Mouse (Mus musculus) A20 (cell line): ENCODE results near the gene Strada.
"Not testable (repeated sequence)": the region's sequence is repeated elsewhere in the genome, so short reads cannot be mapped to it uniquely, and the experiment has no call there.

Experiments used
- DNase-seq: peaks from one replicate; pipeline ENCODE4 v3.0.0-alpha.2; 2011; ENCODE audit warnings: low read depth, low spot score

Strada gene

DNA sequence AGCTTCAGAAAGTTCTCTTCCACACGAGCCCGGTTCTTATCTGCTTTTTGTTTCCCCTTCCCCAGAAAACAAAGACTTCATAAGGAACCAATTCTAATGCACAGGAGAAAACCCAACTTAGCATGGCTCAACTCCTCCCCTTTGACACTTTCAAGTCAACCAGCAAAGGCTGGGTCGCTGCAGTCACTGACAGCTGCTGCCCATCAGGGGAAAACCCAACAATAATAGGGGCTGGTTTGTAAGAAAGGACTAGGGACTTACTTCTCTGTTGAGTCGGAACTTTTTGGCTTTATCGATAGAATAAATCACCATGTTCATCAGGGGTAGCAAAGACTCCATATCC, at the start of gene Strada:
Gene Strada (minus strand): TSS at position 46 of the 343 bp plus-strand sequence.
- DNase-seq = peak; percentile 59

- DNase-seq = no peak
Observed at GRCm38 (mm10) chr11:106249326-106249725, 47.4 kb upstream of the Strada start.

DNA sequence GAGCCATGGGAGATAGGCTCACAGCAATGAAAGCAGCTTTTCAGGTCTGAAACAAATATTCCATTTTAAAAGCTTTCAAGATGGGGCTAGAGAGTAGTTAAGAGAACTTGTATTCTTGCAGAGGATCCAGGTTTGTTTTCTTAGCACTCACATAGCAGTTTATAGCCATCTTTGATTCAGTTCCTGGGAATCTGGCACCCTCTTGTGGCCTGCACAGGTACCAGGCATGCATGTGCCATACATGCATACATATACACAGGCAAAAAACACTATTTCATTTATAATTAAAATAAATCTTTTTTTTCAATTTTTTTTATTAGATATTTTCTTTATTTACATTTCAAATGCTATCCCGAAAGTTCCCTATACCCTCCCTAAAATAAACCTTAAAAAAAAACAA, 44.9 kb upstream of the Strada start:
- peak; percentile 50 for DNase-seq

DNA sequence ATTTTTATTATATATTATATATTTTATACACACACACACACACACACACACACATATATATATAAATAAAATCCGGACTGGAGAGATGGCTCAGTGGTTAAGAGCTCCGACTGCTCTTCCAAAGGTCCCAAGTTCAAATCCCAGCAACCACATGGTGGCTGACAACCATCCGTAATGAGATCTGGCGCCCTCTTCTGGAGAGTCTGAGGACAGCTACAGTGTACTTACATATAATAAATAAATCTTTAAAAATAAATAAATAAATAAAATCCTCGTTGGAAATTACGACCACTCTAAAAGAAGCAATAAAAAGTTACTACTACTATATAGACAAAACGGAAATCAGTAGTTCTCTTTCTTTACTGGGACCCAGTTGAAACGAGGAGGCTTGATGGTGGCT, 32.0 kb upstream of the Strada start:
- DNase-seq = not testable (repeated sequence)

DNA sequence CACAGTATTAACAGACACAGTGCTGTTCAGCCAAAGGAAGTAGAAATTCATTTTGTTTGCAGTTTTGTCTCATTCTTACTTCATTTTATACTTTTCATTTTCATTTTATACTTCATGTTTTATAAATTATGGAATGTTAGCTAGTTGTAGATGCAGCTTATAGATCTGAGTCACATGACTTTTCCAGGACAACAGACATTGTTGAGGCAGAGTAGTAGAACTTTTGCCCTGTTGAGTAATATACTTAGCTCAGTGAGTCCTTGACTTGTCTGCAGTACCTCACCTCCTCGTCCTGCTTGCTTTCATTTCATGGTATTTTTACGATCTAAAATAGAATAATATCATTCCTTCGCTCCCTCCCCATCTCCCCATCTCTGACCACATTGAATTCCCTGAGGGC, 18.6 kb upstream of the Strada start:
- DNase-seq = no peak

GRCm38 (mm10) chr11:106216730-106217490, 14.9 kb upstream of the Strada start, which contains the start of gene Ddx42:
Ddx42 (plus strand) TSS chr11:106216926.
- DNase-seq = peak; percentile 97

DNA sequence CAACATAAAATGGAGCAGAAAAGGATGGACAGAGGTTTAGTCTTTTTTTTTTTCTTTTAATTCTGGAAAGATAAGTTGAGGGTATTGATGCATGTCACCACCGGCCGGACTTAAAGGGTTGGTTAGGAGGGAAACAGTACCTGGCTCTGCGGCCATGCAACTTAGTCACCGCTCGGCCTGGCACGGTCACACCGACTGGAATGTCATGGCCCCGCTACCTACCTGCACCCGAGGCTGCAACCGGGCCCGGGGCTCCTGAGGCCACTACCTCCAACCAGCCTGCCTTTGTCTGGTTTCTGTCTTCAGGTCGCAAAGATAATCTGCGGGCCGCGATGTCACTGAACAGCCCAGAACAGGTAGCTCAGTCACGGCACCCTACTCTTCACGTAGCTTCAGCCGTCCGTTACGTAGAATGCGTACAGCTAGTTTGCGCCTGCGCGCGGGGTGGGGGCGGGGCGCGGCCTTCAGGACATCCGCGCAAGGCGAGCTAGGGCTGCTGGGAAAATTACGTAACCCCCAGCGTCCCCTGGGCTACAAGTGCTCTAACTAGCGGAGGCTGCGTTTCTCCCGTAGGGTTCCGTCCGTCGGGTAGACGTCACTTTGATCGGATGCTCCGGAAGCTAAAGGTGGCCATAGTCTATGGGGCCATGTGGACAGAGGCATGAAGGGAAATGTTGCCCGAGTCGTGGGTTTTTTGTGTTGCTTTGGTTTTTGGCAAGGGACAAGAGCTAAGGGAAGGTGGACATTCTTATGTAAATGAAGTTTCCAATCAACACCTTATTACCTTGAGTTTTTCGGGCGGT, 14.2 kb upstream of the Strada start, which contains the start of gene Ccdc47:
Gene Ccdc47 (minus strand): TSS at position 418 of the 803 bp plus-strand sequence.
- peak; percentile 99 for DNase-seq

GRCm38 (mm10) chr11:106215450-106215859, 13.5 kb upstream of the Strada start:
- DNase-seq = peak; percentile 36

DNA sequence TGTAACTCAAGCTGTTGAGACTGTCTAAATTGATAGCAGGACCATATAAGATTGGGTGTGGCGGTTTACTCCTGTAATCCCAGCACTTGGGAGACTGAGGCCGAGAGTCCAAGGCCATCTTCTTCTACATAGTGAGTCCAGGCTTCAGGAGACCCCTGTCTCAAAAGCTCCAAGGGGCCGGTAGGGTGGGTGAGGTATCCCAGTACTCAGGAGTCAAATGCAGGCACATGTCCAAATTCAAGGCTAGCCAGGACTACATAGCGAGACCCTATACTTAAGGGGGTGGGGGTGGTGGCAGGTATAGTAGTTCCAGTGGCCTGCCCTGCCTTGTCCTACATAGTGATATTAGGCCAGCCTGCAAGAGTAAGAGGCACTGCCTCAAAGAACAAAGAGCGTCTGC, 12.9 kb upstream of the Strada start:
- no peak for DNase-seq

DNA sequence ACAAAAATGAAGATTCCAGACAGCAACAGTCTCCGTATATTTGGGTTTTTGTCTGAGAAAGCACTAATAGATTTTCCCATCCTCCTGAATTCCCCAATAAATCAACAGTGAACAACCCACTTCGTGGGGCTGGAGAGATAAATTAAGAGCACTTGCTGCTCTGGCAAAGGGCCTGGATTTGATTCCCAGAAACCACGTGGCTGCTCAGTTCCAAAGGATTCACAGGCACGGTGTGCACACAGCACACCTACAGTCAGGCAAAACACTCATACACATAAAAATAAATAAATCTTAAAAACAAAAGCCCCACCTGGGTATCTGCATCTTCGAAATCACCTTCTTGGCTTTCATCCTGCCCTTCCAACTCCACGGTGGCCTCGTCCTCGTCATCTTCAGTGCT, 10.8 kb upstream of the Strada start:
- no peak for DNase-seq

DNA sequence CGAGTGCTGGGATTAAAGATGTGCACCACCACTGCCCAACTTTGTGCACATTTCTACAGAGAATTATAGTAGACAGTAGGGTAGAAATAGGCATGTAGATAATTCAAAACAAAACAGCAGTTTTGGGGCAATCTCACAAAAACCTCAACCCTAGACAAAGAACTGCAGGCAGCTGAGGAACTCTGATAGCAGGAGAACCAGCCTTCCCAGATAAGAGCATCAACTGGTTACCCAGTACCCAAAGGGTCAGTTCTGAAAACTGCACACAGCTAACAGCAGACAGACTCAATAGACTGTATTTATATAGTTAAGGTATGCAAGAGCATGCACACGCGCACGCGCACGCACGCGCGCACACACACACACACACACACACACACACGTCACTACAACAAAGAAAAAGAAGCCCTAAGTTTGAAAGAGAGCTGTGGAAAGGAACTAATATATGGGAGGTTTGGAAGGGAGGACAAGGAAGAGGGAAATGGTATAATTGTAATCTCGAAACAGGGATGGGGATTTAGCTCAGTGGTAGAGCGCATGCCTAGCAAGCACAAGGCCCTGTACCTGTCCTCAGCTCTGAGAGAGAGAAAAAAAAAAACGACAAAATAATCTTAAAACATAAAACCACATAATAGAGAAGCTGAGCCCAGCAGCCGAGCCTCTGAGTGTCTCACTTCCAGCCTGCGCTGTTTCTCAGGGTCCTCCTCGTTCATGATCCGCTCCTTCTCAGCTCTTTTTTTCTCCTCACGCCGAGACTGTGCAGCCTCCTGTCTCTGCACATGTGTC, 438 bp downstream of the Strada start:
- DNase-seq = no peak

GRCm38 (mm10) chr11:106200756-106201155, 1.2 kb downstream of the Strada start:
- DNase-seq = no peak

DNA sequence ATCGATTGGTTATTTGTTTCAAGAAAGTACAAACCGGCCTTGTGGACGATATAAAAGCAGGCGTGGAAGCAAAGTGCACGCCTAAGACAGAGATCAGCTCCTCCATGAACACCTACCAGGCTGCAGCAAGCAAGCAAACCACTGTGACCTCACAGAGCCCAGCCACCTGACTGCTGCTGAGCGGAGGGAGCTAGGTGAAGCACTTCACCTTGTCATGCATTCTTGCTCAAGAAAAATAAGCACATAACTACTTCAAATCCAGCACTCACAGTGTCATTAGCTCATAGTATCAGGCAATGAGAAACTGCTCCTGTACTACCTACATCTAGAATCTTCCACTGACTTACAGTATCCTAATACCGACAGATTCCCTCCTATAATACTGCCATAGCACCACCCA, 2.0 kb downstream of the Strada start:
- not testable (repeated sequence) for DNase-seq

DNA sequence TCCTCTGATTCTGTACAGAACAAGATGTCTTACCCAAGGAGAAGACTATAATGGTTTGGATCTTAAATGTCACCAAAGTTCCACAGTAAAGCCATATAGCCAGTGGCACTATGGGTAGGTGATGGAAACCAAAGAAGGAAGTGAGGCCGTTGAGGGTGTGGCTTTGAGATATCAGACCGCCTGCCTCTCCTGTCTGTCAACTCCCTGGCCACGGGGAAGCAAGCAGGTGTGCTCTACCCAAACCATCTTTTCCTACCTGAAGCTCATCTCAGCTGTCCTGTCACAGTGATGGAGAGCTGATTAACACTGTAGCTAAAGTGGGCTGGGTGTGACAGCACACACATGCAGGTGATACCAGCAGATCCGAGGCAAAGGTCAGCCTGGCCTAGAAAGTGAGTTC, 3.7 kb downstream of the Strada start:
- DNase-seq = peak; percentile 12

DNA sequence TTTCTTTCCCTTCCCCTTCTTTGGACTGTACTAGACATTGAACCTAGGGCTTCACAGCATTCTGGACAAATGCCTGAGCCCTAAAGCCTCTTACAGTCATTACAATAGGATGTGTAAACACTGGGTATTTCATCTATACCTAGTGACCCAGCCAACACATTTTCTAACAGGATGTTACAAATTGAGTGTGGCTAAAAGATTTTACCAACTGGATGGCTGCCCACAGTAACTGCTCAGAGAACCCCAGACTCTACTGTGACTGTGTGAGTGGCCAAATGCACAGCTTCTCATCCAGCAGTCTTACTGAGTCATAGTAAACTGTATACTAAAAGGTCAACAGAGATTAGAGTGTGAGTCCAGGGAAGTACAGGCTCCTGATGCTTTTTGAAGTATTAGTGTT, 6.6 kb downstream of the Strada start:
- DNase-seq = peak; percentile 5

GRCm38 (mm10) chr11:106194891-106195290, 7.1 kb downstream of the Strada start:
- DNase-seq = no peak

DNA sequence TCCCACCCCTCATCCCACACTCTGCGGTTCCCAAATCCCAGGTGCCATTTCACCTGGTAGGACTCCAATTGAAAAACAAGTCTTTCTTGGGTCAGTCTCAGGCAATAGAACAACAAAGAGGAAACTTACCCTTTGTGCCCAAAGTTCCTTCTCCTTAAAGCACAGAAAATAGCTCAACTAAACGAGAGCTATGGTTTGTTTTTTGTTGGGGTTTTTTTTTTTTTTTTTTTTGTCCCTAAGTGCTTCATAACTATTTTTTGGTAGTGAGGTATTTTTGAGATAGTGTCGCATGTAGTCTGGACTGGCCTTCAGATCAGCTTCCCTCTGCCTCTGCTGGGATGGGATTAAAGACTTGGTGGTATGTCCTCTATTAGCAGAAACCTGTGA, 7.8 kb downstream of the Strada start:
- no peak for DNase-seq

GRCm38 (mm10) chr11:106193371-106194154, 8.4 kb downstream of the Strada start:
- peak; percentile 99 for DNase-seq

DNA sequence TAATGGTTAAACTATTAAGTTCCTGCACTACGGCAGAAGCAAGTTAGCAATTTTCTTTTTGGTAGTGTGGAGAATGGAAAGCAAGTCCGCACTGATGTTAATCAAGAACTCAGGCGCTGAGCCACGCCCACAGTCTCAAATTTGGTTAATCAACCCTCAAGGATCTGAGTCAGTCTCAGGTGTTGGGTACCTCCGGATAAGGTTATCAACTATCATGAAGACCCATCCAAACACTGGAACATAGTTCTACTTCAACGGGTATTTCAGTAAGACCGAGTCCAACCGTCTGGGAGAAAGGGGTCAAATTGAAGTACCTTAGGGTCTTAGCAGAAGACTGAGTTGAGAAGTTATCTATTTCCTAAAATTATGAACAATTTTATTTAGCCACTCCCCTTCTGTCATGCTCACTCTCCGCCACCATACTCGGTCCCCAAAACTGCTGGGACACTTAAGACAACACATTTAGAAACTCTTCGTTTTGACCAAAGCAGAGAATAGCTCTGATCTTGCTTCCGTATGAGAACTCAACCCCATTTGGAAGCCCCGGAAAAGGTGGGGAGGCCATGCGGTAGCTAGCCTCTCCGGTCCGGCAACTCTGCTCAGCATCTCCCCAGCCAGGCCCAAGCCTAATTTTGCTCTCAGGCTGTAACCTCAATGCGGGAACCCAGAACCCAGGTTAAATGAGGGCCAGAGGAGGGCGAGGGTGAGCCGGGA, 9.2 kb downstream of the Strada start:
- DNase-seq = peak; percentile 85

DNA sequence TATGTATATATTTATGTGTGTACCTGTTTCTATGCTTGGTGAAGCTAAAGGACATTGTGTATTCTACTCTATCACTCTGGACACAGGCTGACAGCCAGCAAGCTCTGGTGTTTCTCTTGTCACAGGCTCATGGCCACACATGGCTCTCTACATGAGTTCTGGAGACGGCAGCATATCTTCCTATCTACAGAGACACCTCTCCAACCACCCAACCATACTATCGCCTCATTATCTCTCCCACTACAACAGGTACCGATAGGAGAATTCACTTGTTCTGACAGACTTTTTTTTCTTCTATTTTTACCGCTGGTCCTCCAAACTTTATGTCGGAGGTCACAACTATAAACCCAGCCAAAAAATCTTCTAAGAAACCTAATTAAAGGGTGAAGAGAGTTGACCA, 9.7 kb downstream of the Strada start:
- DNase-seq = no peak

DNA sequence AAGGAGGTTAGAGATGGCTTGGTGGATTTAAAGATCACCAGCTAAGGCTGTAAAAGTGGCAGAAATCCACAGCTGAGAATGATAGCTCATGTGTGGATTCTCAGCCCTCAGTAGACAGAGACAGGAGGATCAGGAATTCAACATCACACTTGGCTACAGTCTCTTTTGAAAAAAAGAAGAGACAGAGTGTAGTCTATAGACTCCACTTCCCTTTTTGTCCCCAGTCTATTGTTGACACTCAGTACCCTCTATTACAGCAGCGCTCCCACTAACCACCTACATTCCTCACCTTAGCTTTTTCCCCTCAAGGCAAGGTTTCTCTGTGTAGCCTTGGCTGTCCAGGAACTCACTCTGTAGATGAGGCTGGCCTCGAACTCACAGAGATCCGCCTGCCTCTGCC, 10.3 kb downstream of the Strada start:
- DNase-seq = peak; percentile 19
